Mouse (Mus musculus) layer of hippocampus, postnatal 25 days (tissue): ENCODE data around the gene Lcmt1. TPM values are rescaled to one million over a fixed set of nuclear protein-coding genes. Genes with fewer than 3 reads are reported as not detected.

Source experiments
- DNase-seq, 2 experiments: peaks; one replicate each; pipeline ENCODE4 v3.0.0; 2022; ENCODE audit warnings: mixed read lengths in 2 of 2, low spot score in 1 of 2; ENCODE audit errors: extremely low spot score in 1 of 2
- total RNA-seq, 2 experiments: library from RNA; stranded (reverse); gene quantifications; 2 replicates each; pipeline ENCODE4 v1.2.3; 2021

Lcmt1 gene
- total RNA-seq, 2 experiments from 2014 or later: 86.5 to 92.1 TPM

DNA sequence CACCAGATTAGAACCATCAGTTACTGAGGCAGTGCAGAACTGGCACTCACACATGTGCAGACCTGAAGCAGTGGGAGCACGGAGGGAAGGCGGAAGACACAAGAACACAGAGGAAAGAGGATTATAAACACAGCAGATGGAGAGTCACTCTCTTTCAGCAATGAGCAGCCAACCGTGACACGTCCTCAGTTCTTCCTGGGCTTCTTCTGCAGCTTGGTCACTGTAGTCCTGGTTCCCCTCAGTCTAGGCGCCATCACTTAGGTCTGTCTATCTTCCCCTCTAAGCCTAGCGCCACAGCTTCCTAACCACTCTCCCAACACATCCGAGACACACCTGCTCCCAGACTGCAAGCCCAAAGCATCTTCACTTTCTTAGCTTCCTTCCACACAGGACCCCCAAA is 10.5 kb upstream of the Lcmt1 start:
- DNase-seq: no peak

DNA sequence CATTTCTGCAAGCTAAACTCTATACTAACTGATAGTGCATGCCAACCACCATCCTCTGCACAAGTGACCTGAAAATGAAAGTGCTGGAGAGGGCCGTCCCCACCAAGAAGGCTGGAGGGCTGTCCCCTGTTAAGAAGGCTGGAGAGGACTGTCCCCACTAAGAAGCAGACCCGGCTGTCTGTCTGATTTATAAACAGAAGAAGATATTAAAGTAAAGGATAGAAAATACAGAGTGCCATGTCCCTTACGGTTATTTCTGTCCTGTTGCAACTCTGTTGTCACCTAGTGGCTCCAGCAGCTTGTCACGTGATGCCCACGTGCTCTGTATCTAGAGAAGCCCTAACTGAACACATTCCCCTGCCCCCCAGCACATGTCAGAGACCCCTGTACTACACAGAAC is 9.4 kb upstream of the Lcmt1 start:
- no peak for DNase-seq

DNA sequence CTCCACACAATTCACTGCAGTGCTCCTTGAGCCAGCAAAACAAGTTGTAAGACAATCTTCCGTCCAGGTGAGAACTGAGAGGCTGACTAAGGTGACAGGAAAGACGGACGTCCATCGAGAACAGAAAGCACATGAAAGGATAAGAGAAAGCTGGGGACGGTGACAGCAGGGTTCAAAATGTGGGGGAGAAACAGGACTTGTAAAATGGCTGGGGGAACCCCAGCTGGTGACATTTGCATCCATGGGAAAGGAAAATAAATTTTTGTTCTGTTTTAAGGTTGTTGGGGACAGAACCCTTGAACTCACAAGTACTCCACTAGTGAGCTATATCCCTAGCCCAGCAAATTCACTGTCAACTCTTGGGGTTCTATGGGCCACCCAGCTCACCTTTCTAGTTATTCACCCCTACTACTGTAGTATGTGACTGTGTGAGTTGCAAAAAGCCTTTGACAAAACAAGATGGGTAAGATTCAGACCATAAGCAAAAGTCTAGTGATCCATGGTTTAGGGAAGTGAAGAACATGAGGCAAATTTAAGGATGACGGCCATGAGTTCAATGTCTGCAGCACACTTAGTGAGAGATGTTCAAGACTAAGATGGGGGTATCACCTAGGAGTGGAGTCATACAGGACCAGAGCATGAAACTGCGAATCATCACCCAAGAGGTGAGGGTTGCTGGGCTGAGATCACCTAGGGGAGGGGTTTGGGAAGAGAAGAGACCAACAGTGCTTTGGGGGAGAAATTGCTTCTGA is 8.2 kb upstream of the Lcmt1 start:
- no peak for DNase-seq

DNA sequence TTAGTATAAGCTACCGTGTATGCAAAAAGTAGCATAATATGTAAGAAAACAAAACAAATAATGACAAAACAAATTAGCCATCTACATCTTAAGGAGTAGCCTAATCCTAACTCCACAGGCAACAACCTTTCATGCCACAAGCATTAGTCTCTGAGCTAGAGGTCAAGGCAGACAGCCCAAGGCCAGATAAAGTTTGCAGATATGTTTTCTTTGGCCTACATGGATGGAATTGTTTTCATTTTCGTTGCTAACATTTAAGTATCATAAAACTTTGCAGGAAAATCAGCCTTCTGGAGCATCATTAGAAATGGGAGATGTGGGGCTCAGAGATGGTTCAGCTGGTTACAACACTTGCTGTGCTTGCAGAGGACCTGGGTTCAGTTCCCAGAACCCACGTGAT is 6.8 kb upstream of the Lcmt1 start:
- DNase-seq: no peak

DNA sequence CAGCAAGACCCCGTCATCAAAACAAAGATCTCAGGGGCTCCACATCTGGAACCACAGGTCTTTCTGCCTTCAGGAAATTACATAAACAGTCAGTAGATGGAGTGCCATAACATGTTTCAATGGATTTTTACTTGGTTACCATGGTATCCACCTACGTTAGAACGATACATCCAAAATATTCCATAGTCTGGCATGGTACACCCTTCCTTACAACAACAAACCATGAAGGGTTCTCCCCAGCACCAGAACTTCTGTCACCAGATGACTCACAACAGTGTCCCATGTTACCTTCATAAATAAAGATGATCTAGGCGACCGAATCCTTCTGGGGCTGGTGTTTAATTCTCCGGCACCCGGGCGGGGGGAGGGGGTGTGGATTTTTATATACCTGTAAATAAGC is 5.6 kb upstream of the Lcmt1 start:
- no peak for DNase-seq

DNA sequence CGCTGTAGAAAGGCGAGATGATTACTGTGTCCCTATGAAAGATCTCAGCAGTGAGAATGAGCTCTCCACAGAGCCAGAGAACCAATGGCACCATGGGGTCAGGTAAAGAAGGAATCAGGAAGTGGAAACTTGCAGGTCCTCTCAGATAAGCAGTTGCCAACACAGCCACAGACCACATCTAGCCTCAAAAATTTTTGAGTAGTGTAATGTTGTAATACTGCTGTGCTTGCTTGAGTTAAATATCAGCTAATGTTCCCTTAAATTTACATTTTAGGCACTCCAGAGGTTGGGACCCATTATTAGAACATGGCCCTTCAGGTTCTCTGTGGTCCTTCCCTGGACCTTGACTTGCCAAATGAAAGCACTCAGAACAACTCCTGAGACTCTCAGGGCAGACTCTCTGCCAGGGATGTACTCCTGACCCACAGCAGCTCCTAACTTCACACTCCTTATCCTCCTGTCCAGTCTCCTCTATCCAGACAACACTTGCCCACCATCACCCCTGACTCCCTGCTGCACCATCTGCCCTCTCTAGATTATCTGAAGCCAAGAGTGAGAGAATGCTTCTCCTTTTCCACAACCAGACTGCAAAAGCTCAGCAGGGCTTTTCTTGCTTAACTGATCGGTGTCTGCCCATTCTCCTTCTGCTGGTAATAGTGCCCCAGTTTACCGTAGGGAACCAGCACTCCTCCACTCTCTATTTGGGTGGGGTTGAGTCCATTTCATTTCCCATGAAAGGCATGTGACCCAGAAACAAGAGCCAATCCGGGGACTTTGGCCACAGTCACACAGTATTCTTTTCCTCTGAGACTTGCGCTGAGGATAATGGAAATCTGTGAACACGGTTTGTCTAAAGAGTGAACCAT is 3.5 kb upstream of the Lcmt1 start:
- DNase-seq: no peak

DNA sequence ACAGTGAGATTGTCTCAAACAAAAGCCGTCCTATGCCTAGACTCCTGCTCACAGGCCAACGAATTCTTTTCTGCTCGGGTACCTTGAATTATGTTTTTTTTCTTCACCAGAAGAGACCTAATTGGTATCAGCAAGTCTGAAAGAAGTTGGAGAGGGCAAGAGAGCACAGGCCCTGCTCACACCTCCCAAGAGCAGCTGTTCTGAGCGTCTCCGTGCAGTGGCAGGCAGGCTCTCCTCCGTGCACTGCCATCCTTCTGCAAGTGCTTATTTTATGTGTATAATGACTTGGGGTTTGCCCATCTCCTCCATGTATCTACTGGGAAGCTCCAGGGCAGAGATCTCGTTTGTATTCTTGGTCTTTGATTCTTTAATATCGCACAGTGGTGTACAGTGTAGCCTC is 2.8 kb upstream of the Lcmt1 start:
- DNase-seq: no peak

DNA sequence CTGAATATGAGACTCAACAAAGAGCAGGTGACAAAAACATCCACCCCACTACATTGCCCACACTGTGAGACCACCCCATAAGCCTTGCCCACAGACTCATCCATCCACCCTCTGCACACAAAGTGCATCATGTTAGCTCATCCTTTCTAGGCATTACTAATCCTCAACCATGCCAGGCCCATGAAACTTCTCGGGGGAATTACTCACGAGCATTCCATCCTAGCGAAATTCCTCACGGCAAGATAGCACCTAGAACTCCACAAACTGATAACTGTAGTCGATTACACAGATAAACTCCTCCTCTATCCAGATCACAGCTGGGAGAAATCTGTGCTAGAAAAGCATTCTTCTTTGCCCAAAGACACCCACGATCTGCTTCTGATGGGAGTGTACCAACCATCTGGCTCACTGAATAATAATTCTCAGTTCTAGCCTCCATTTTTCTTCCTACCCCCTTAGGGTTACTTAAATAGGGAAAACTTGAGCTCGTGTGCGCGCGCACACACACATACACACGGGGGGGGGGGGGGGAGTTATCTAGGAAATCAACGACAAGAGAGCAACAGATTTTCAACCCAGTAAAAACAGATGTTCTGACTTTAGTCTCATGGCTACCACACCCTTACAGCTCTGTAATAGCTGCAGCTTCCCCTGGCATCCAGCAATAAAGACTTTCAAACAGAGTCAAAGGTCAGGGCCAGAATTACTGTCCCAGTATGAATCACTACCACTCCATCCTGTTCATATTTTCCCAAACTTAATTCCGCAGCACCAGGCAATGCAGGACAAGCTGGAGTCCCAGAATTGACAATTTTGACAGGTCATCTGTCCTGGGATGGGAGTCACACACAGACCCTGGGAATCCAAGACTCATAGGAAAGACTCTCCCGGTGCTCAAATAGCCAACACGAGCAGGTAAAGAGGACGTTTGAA is 2.1 kb upstream of the Lcmt1 start:
- DNase-seq: no peak

DNA sequence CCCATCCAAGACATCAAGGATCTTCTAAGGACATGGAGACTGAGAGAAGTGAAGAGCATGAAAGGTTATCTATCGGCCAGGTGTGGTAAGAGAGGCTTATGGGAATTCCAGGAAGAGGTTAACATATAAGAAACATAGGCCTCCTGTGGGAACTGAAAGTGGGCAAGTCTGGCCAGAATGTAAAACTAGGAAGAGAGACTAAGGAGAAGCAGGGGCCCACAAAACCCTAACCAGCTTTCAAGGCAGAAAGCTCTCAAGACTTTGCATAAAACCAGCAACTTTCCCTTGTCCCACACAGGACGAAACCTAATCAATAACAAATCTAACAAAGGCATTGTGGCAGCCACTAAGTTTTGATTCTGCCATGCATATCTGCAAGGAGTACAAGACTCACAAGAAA is 1.4 kb upstream of the Lcmt1 start:
- no peak for DNase-seq

DNA sequence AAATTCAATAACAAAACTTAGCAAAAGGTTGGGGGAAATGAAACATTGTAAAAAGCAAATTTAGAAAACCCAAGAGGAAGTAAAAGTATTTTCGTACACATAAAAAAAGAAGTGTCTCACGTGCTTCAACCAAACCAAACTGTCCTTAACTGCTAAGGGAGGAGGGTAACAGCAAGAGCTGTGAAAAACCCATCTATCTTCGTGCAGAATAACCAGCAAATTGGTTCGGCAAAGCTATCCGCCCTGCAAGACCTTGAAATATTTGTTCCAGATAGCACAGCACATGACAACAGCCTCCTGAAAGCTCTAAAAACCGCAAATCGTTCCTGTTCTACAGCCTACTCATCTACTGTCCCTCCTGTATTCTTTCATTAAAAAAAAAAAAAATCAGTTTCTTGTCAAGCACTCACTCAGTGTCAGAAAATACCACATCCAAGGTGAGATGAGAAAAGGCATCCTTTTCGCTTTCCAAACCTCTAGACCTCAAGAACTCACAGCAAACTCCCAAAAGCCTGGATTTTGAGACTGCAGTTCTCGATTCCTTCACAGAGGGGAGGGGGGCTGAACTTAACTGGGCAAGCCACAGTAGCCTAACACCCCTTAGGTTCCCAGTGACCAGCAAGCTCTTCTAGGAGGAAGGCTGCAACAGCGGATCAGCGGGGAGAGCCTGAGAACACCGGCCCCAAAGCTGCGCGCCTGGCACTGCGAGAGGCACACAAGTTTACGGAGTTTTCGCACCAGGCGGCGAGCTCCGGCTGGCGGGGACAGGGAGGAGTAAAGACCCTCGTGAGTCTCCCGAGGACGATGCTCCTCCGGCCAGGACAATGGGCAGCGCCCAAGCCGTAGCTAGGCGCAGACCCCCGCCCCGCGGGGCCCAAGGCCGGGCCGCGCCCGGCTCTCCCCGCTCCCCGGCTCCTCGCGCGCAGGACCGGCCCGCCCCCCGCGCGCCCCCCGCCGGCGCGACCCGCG is 522 bp upstream of the Lcmt1 start:
- DNase-seq: peak; percentile 42 to 44

DNA sequence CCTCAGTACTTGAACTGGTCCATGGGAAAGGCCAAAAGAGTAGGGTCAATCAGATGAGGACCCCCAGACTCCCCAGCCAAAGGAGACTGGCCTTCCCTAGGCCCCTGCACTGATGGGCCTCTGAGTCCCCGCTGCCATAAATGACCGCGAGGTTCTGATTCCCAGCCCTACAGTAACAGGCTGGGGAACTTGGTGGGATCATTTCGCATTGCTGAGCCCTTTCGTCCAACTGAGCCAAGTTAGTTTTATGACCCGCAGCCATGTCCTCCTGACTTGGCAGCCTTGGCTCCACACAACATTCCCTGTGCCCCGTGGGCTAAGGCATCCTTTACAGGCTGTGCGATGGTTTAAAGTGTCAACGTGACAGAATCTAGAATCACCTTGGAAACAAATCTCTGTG is 1.1 kb downstream of the Lcmt1 start:
- no peak for DNase-seq

DNA sequence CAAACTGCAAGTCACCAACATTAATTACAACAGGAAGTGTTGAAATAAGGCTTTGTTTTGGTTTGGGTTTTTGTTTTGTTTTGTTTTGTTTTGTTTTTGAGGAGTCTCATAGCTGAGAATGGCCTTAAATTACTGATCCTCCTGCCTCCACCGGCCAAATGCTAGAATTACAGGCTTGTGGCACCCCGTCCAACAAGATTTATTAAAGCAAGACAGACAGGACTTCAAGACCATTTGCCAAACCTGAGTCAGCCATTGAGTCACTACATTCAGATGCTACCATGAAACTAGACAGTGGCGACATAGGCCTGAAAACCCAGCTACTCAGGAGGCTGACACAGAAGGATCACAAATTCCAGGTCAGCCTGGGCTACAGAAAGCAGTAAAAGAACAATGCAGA is 1.9 kb downstream of the Lcmt1 start:
- DNase-seq: no peak

DNA sequence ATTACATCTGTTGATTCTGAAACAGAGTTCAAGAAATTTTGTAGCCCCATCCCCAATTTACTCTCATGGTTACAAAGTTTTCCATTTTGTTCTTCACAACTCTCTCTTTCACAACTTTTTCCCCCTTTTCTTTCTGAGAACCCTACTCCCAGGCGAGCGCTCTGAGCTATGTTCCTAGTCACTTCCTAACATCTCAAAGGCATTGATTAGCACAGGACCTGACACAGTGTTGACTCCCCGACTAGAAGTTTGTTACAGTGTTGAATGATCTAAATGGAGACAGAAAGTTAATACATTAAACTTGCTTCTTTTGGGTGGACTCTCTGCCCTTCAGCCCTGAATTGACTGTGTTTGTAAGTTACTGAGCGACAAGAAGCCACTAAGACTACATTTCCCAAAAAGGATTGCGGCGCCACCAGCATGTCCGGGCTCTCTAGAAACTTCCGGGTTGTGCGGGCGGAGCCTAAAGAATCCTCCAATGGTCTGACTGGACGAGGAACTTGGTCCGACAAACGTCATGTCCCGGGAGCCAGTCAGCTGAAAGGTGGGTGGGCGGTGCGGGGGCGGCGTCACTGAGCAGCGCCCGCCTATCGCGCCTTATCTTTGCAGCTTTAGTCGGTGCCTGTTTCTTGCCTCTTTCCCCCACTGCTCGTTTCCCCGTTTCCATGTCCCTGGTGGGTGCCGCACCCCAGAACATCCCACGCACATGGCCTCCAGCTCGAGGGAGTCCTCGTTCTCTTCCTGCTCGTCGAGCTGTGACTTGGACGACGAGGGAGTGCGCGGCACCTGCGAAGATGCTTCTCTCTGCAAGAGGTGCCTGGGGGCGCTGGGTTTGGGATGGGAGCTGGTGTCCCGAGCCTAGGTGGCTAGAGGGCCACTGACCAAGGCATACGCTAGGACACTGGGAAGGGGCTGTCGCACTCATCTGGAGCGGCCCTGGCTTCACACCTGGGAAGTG is 8.1 kb downstream of the Lcmt1 start:
- peak; percentile 75 for DNase-seq

DNA sequence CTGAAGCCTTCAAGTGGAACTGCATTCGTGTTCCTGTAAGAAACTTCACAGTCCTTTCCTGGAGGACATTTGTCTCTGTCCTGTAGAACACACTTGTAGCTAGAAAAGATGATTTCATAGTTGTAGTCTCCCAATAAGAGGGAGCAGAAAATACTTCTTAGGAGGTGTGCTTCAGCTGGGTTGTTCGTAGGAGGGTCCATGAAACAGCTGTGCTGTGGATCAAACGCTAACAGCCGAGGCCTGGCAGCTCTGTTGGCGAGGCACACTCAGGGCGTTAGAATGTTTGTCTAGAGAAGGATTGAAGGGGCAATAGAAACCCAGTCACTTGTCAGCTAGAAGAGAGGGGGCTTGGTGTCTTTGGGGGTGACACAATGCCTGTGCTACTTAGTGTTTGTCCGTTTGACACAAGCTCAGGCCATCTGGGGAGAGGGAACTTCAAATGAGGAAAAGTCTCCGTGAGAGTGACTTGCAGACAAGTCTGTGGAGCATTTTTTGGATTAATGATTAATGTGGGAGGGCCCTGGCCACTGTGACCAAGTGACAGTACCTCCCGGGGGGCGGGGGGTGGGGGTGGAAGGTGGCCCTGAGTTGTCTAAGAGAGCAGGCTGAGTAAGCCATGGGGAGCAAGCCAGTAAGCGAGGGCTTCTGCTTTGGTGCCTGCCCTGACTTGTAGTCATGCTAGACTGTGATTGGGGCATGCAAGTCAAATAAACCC is 16.3 kb downstream of the Lcmt1 start:
- no peak for DNase-seq

DNA sequence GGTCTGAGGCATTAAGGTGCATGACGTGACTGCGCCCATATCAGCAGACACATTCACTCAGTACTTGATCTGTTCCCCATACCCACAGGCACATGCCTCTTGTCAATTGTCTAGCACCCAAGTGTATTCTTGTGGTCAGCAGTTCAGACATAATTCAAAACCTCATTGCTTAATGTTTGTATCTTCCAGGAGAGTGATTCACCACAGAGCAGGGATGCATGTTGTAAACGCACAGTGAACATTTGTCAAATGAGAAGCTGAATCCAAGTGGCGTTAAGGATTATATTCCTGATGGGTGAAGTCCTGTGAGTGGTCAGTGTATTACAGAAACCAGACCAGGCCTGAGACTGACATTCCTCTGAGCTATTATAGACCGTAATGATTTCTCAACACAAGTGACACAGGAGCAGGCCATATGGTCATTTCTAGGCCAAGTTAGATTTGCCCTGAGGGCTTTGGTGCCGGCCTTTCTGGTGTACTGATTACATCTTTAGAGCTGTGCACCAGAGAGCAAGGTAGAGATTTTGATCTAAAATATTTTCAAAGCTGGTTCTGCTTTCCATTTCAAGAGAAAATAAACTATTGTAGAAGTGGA is 20.2 kb downstream of the Lcmt1 start:
- DNase-seq: no peak

DNA sequence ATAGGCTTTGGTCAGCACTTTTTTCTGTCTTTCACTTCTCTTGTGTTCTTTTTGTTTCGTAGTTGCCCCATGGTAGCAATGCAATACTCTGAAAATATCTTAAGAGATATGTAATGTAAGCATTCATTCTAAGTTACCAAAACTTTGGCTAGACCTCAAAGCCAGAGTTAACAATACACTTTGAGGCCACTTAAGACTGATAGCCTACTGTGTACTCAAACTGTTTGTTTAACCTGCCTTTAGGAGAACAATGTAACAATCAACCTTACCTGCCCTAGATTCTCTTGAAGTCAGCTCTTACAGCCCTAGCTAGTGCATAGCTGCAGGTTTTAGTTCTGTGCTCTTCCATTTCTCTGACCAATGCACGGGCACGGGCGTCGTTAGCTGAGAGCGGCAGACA is 24.7 kb downstream of the Lcmt1 start:
- no peak for DNase-seq

DNA sequence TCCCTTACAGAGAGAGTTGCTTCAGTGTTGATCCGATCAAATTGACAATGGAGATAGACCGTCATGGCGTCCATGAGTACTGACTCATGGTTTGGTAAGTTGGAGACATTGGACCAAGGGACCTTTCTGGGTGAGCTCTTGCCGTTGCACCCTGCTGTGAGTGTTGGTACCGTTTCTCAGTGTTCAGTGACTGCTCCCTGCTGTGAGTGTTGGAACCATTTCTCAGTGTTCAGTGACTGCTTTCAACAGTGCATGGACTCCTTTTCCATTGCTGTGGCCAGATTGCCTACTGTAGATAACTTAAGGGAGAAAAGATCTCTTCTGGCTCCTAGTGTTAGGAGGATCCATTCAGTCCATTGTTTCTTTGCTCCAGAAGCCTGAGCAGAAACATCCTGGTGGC is 27.3 kb downstream of the Lcmt1 start:
- DNase-seq: no peak

DNA sequence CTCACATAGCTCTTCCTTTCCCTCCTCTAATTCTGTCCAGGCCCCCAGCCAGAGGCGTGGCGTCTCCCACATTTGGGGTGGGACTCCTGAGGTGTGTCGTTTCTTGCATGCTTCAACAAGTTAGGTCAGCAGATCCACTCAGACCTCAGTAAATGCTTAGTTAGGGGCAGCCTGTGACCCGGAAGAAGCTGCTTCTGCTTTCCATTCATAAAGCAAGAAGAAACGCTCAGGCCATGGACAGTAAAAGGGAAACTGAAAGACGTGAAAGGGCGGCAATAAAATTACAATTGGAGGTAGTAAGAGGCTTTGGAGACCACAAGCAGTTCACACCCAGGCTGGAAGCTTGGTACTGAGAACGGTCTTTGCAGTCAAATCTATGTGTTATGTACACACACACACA is 27.8 kb downstream of the Lcmt1 start:
- DNase-seq: no peak
